Mouse (Mus musculus) heart, embryonic 12.5 days (tissue): ENCODE results near the gene Amigo3. TPM values are rescaled to one million over a fixed set of nuclear protein-coding genes. Genes with fewer than 3 reads are reported as not detected.

ENCODE experiments used
- ATAC-seq: fragments of 200-750 bp; cut with Nextera tagmentation; 2 replicates; pipeline ENCODE4 v1.8.0; 2017; ENCODE audit warnings: moderate TSS enrichment, moderate library complexity; ENCODE audit not compliant: insufficient number of reproducible peaks, low FRiP score
- H3K27ac ChIP-seq: fragments of 300-500 bp; sonication (generic); 2 replicates; pipeline ENCODE4 v1.5.1; 2016; ENCODE audit warnings: mild to moderate bottlenecking, moderate library complexity; ENCODE audit not compliant: poor library complexity, severe bottlenecking
- H3K27me3 ChIP-seq: fragments of 300-500 bp; sonication (generic); replicated peaks from 2 replicates; pipeline ENCODE4 v1.6.1; 2016; ENCODE audit warnings: mild to moderate bottlenecking, moderate library complexity
- H3K36me3 ChIP-seq: fragments of 300-500 bp; sonication (generic); 2 replicates; pipeline ENCODE4 v1.6.1; 2016; ENCODE audit warnings: mild to moderate bottlenecking, moderate library complexity
- H3K4me1 ChIP-seq: fragments of 300-500 bp; sonication (generic); replicated peaks from 2 replicates; pipeline ENCODE4 v1.6.1; 2016; ENCODE audit warnings: mild to moderate bottlenecking
- H3K4me2 ChIP-seq: fragments of 300-500 bp; sonication (generic); 2 replicates; pipeline ENCODE4 v1.6.1; 2016; ENCODE audit warnings: mild to moderate bottlenecking, moderate library complexity
- H3K4me3 ChIP-seq: fragments of 300-500 bp; sonication (generic); 2 replicates; pipeline ENCODE4 v1.5.1; 2016; ENCODE audit warnings: mild to moderate bottlenecking
- H3K9ac ChIP-seq: fragments of 300-500 bp; sonication (generic); 2 replicates; pipeline ENCODE4 v1.6.1; 2016; ENCODE audit warnings: mild to moderate bottlenecking, moderate library complexity
- H3K9me3 ChIP-seq: fragments of 300-500 bp; sonication (generic); replicated peaks from 2 replicates; pipeline ENCODE4 v1.6.1; 2016; ENCODE audit warnings: mild to moderate bottlenecking, moderate library complexity
- whole genome bisulfite sequencing: fragments of 180-500 bp; shearing (Covaris S2); methylation state at CpG from one replicate; pipeline ENCODE4 v1.1.7; 2016; 5-methylcytosine and 5-hydroxymethylcytosine counted together
- polyA plus RNA-seq: library from polyadenylated mRNA; unstranded; fragments of >200 nt; fragmentation: Nextera tagmentation; extraction: Ambion mirVana; gene quantifications from 2 replicates; pipeline ENCODE4 v1.2.1, GENCODE M21; 2016

Gene Amigo3
- polyA plus RNA-seq, 1 experiment from 2014 or later, result 3.1 TPM

GRCm38 (mm10) chr9:108090611-108091120, 37.7 kb downstream of the Amigo3 start:
- H3K9ac ChIP-seq, result no peak overlapping the region
- no peak overlapping the region for H3K27ac ChIP-seq
- no peak overlapping the region for H3K4me3 ChIP-seq
- H3K9me3 ChIP-seq, result no peaks in the 10 kb centered on the region
- H3K4me2 ChIP-seq, result no peak overlapping the region
- no peaks in the 10 kb centered on the region for H3K27me3 ChIP-seq
- H3K36me3 ChIP-seq, result peaks cover 70% of the 10 kb centered on the region
- ATAC-seq, result no peak
- H3K4me1 ChIP-seq, result peaks cover 16% of the 10 kb centered on the region
- 94% methylated on average over 7 of the region's 7 CpGs for WGBS

- no peak for ATAC-seq
- Histone ChIP-seq H3K9me3 (no peaks in the 10 kb centered on the region), H3K36me3 (peaks cover 40% of the 10 kb centered on the region), H3K9ac (peak overlapping the region; percentile 83), H3K4me3 (peak overlapping the region; percentile 71), H3K27ac (no peak overlapping the region), H3K4me1 (peaks cover 37% of the 10 kb centered on the region), H3K27me3 (no peaks in the 10 kb centered on the region), H3K4me2 (peak overlapping the region; percentile 93)
- 67% methylated on average over 10 of the region's 10 CpGs for WGBS
Measured at GRCm38 (mm10) chr9:108093586-108093985, 40.6 kb downstream of the Amigo3 start.

- ATAC-seq, result peak; percentile 95
- Histone ChIP-seq H3K4me2 (peak within 1 kb of the TSS; percentile 93), H3K27ac (peak within 1 kb of the TSS; percentile 78), H3K9me3 (no peaks in the 10 kb centered on the region), H3K27me3 (no peaks in the 10 kb centered on the region), H3K4me3 (peak within 1 kb of the TSS; percentile 71), H3K9ac (peak within 1 kb of the TSS; percentile 83), H3K4me1 (peaks cover 37% of the 10 kb centered on the region), H3K36me3 (peaks cover 33% of the 10 kb centered on the region)
- under 1% methylated on average over 52 of the region's 52 CpGs for WGBS
Measured at GRCm38 (mm10) chr9:108094184-108094941, 41.4 kb downstream of the Amigo3 start, which contains the start of gene Apeh. Gene Apeh (minus strand): TSS chr9:108094606.

DNA sequence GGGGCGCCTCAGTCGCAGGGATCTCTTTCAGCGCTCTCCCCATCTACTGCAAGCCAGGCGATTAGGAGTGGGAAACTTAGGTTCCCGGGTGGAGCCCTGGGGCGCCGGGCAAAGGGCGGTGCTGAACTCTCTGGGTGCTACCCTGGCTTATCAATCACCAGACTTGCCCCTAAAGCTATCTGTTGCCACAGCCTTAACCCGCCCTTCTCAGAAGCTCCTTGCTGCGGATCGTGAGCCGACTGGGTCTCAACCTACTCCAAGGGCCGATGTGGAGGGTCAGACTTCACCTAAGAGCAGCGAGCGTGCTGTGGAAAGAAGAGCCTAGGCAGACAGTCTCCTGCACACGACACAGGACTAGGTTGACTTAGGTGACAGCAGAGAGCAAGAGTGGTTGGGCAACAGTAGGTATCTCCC, 42.0 kb downstream of the Amigo3 start:
- Histone ChIP-seq H3K9ac (peak overlapping the region; percentile 70), H3K36me3 (peaks cover 26% of the 10 kb centered on the region), H3K4me2 (peak overlapping the region; percentile 93), H3K4me3 (peak overlapping the region; percentile 71), H3K9me3 (no peaks in the 10 kb centered on the region), H3K4me1 (peaks cover 37% of the 10 kb centered on the region), H3K27ac (peak overlapping the region; percentile 78), H3K27me3 (no peaks in the 10 kb centered on the region)
- ATAC-seq, result peak; percentile 81
- 0% methylated on average over 16 of the region's 16 CpGs for WGBS

DNA sequence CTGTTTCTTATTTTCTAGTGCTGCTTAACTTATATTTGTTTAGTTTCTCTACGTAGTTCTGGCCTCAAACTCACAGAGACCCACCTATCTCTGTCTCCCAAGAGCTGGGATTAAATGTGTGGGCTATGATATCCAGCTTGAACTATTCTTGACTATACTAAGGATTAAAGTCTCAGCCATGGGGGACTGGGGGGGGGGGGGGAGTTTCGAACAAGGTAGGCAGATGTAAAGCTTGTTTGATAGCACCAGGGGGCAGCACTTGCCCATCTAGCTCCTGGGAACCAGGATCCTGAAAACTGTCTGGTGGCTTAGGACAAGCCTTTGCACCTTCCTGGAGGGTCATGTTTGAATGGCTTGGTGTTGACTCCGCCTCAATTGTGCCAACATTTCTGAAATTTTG, 42.6 kb downstream of the Amigo3 start:
- Histone ChIP-seq H3K4me1 (peaks cover 37% of the 10 kb centered on the region), H3K9ac (peak overlapping the region; percentile 70)
- 9% methylated on average over 3 of the region's 3 CpGs for WGBS

DNA sequence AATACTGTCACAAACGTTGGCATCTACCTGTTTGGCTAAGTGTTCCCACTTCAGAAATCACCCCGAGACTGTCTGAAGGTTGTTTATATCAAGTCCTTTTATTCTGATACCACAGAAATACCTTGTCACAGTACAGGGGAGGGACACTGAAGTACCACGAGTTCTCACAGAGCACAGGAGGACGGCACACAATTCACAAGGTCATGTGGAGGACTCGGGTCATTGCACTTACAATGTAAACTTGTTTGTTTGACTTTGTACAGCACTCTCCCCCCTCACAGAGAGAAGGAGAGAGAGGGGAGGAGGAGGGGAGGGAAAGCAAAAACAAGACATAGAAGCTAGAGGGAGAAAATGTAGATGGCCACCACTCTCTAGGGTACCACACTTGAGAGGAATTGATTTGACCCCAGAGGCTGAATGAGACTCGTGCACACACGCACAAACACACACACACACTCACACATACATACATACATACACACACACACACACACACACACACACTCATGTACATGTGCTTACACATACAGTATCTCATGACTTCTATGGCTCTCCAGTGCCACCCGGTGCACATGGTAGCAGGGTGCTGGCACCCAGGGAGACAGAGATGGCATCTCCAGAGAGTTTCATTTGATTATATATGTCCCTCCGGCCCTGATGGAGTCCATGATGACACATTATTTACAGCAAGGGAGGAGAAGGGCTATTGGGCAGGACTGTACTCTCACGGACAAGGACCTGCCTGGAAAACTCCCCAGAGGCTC, 43.2 kb downstream of the Amigo3 start:
- 66% methylated on average over 10 of the region's 10 CpGs for WGBS
- peaks cover 39% of the 10 kb centered on the region for H3K4me1 ChIP-seq
- H3K36me3 ChIP-seq, result peaks cover 15% of the 10 kb centered on the region
- H3K9ac ChIP-seq, result peak overlapping the region; percentile 46; the same call in 1 of the 2 replicates
- peak overlapping the region; percentile 26 for H3K27ac ChIP-seq
- H3K4me2 ChIP-seq, result peak overlapping the region; percentile 93
- H3K9me3 ChIP-seq, result no peaks in the 10 kb centered on the region
- no peaks in the 10 kb centered on the region for H3K27me3 ChIP-seq
- 0 out of 2 replicates have a peak overlapping the region, but pooled peaks have one; percentile 4 for H3K4me3 ChIP-seq
- no peak for ATAC-seq

More for the DNA sequence above, 42.6 kb downstream of the Amigo3 start:
- H3K27me3 ChIP-seq, result no peaks in the 10 kb centered on the region
- ATAC-seq, result no peak
- peak overlapping the region; percentile 78; the same call in 1 of the 2 replicates for H3K27ac ChIP-seq
- no peaks in the 10 kb centered on the region for H3K9me3 ChIP-seq
- H3K4me3 ChIP-seq, result peak overlapping the region; percentile 71
- H3K4me2 ChIP-seq, result peak overlapping the region; percentile 93
- peaks cover 21% of the 10 kb centered on the region for H3K36me3 ChIP-seq

- no peak for ATAC-seq
Measured at GRCm38 (mm10) chr9:108099619-108100018, 46.7 kb downstream of the Amigo3 start.

DNA sequence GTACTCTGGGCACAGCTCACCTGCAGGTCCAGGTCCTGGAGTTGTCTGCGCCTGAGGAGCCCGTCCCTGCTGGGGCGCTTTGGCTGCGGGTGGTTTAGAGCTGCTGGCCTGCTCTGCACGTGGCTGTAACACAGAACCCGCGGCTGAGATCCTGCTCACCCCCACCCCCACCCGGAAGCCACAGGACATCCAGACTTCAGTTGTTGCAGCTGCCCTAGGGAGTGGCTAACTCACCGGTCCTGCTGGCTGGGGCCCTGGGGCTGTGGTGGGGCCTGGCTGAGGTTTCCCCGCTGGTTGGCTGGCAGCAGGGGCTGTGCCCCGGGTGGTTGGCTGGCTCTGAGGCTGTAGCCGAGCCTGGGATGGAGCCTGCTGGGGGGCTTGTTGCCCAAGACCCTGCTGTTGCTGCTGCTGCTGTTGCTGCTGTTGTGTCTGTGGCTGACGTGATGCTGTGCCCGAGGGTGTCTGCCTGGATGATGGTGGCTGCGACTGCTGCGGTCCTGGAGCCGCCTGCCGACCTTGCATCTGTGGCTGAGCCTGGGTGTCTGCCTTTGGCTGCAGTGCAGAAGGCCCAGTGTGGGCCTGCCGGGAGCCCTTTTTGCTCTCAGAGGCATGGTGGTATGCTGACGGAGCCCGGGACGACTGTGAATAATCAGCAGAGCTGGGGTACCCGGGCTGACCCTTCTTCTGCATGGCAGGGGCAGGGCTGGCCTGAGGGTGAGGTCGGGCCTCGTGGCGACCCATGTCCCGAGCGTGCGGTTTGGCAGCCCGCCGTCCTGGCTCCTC, 52.0 kb downstream of the Amigo3 start:
- ATAC-seq, result no peak
- no peak overlapping the region; the same call in 1 of the 2 replicates for H3K4me3 ChIP-seq
- peak overlapping the region; percentile 33 for H3K9ac ChIP-seq

More at GRCm38 (mm10) chr9:108099619-108100018, 46.7 kb downstream of the Amigo3 start:
- WGBS, result 81% methylated on average over 8 of the region's 8 CpGs
- Histone ChIP-seq H3K4me3 (no peak overlapping the region), H3K9me3 (no peaks in the 10 kb centered on the region), H3K9ac (no peak overlapping the region), H3K27me3 (no peaks in the 10 kb centered on the region), H3K4me2 (no peak overlapping the region), H3K27ac (no peak overlapping the region), H3K36me3 (no peaks in the 10 kb centered on the region), H3K4me1 (peaks cover 34% of the 10 kb centered on the region)

More for the DNA sequence above, 52.0 kb downstream of the Amigo3 start:
- Histone ChIP-seq H3K9me3 (no peaks in the 10 kb centered on the region), H3K36me3 (no peaks in the 10 kb centered on the region), H3K4me2 (peak overlapping the region; percentile 42), H3K4me1 (peaks cover 41% of the 10 kb centered on the region), H3K27me3 (peaks cover 4% of the 10 kb centered on the region; the same call in 1 of the 2 replicates), H3K27ac (no peak overlapping the region)
- 37% methylated on average over 31 of the region's 31 CpGs for WGBS
